Mouse (Mus musculus): ENCODE data around the gene Tgm1. TPM values are rescaled to one million over a fixed set of nuclear protein-coding genes. Genes with fewer than 3 reads are reported as not detected.
"Not testable (repeated sequence)": the region's sequence is repeated elsewhere in the genome, so short reads cannot be mapped to it uniquely, and the experiment has no call there.

The Tgm1 gene
- polyA plus RNA-seq (2015; fragmentation: Nextera tagmentation; extraction: Ambion mirVana), result 14.2 and 20.6 TPM in 2 replicates

DNA sequence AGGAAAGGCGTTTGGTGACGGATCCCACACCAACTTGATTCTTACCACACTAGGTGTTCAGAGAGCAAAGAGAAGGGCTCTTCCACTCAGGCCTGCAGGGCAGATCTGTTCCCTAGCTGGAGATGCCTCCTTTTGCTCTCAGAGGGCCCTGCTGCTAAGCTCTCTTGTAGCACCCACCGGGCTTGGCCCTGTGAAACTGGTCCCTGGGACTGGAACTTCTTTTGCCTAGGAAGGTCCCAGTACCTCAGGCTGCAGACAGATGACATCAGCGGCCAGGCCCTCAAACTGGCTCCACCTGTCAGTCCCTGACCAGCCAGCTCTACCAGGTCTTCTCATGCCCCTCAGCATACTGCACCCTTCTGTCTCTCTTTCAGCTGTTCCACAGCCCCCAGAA is at the start of gene Tgm1:
Gene Tgm1, minus strand, starts transcription at position 198 of the 394 bp plus-strand sequence.
- peak within 1 kb of the TSS; percentile 39 for H3K9ac ChIP-seq (replicated peaks; ENCODE audit: low read depth)
- WGBS, result 9% methylated on average over 4 of the region's 4 CpGs
- ATAC-seq (peak; percentile 36), DNase-seq (ENCODE audit: low spot score) (no peak)
- no peaks in the 10 kb centered on the region for H3K9me3 ChIP-seq (ENCODE audit: low read length)
- H3K27ac ChIP-seq (ENCODE audit: low read length), result peak within 1 kb of the TSS; percentile 66
- 0 out of 2 replicates have a peak, but pooled peaks cover 12% of the 10 kb centered on the region for H3K36me3 ChIP-seq (ENCODE audit: insufficient read depth, low read length)
- no peaks in the 10 kb centered on the region for H3K27me3 ChIP-seq (replicated peaks; ENCODE audit: insufficient read depth, low read length)
- H3K4me1 ChIP-seq (ENCODE audit: insufficient read depth, low read depth, low read length), result peaks cover 16% of the 10 kb centered on the region; the same call in 1 of the 2 replicates
- peak within 1 kb of the TSS; percentile 38 for H3K4me3 ChIP-seq (ENCODE audit: low read depth, low read length)
- peak within 1 kb of the TSS; percentile 60 for H3K4me2 ChIP-seq (replicated peaks; ENCODE audit: low read depth, low read length)
- TF ChIP-seq CTCF (IDR thresholded peaks at IDR 0.05) (no peak), EP300 (IDR thresholded peaks at IDR 0.05) (no peak)

DNA sequence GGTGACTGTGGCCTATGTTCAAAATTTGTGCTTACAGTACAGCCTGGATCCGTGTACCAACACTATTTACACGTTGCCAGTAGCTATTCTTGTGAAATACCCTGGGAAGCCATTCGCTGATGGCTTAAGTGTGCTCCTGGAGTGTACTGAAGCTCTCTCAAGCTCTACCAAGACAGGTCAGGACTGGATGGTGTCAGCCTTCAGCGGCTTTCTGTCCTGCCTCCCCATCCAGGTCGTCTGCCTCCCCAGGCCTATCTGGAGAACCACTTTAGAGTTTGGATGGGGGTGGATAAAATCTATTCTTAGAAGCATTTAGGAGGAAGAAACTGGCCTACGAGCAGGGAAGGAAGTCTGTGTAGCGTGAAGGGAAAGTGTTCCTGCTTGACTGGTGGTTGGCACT is 49.4 kb upstream of the Tgm1 start:
- DNase-seq (ENCODE audit: low spot score), result peak; percentile 92
- Histone ChIP-seq H3K27me3 (replicated peaks; ENCODE audit: insufficient read depth, low read length) (0 out of 2 replicates have a peak, but pooled peaks cover 3% of the 10 kb centered on the region), H3K27ac (ENCODE audit: low read length) (peak overlapping the region; percentile 82), H3K4me1 (ENCODE audit: insufficient read depth, low read depth, low read length) (peaks cover 10% of the 10 kb centered on the region; the same call in 1 of the 2 replicates), H3K4me2 (replicated peaks; ENCODE audit: low read depth, low read length) (peak overlapping the region; percentile 88; the same call in 1 of the 2 replicates), H3K36me3 (ENCODE audit: insufficient read depth, low read length) (no peaks in the 10 kb centered on the region), H3K4me3 (ENCODE audit: low read depth, low read length) (no peak overlapping the region), H3K9ac (replicated peaks; ENCODE audit: low read depth) (no peak overlapping the region), H3K9me3 (ENCODE audit: low read length) (no peaks in the 10 kb centered on the region)
- 24% methylated on average over 7 of the region's 7 CpGs for WGBS
- ATAC-seq, result peak; percentile 74
- peak; percentile 77 for TF ChIP-seq EP300 (IDR thresholded peaks at IDR 0.05)
- TF ChIP-seq CTCF (IDR thresholded peaks at IDR 0.05), result no peak

DNA sequence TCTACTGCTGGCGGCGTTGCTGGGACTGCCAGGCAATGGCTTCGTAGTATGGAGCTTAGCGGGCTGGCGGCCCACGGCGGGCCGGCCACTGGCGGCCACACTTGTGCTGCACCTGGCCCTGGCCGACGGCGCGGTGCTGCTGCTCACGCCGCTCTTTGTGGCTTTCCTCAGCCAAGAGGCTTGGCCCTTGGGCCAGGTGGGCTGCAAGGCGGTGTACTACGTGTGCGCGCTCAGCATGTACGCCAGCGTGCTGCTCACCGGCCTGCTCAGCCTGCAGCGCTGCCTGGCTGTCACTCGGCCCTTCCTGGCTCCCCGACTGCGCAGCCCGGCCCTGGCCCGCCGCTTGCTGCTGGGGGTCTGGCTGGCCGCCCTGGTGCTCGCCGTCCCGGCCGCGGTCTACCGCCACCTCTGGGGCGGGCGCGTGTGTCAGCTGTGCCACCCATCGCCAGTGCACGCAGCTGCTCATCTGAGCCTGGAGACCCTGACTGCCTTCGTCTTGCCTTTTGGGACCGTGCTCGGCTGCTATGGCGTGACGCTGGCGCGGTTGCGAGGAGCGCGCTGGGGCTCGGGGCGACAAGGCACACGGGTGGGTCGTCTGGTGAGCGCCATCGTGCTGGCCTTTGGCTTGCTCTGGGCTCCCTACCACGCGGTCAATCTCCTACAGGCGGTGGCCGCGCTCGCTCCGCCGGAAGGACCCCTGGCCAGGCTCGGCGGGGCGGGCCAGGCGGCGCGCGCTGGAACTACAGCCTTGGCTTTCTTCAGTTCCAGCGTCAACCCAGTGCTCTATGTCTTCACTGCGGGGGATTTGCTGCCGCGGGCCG is 48.5 kb upstream of the Tgm1 start:
- Histone ChIP-seq H3K27ac (ENCODE audit: low read length) (peak overlapping the region; percentile 82), H3K27me3 (replicated peaks; ENCODE audit: insufficient read depth, low read length) (0 out of 2 replicates have a peak, but pooled peaks cover 3% of the 10 kb centered on the region), H3K9ac (replicated peaks; ENCODE audit: low read depth) (peak overlapping the region; percentile 36), H3K9me3 (ENCODE audit: low read length) (no peaks in the 10 kb centered on the region), H3K4me2 (replicated peaks; ENCODE audit: low read depth, low read length) (peak overlapping the region; percentile 88), H3K4me3 (ENCODE audit: low read depth, low read length) (peak overlapping the region; percentile 48), H3K4me1 (ENCODE audit: insufficient read depth, low read depth, low read length) (peaks cover 3% of the 10 kb centered on the region; the same call in 1 of the 2 replicates), H3K36me3 (ENCODE audit: insufficient read depth, low read length) (no peaks in the 10 kb centered on the region)
- DNase-seq (ENCODE audit: low spot score) (peak; percentile 74), ATAC-seq (peak; percentile 70)
- WGBS, result 1% methylated on average over 74 of the region's 77 CpGs
- TF ChIP-seq CTCF (IDR thresholded peaks at IDR 0.05) (peak; percentile 45), EP300 (IDR thresholded peaks at IDR 0.05) (no peak)

DNA sequence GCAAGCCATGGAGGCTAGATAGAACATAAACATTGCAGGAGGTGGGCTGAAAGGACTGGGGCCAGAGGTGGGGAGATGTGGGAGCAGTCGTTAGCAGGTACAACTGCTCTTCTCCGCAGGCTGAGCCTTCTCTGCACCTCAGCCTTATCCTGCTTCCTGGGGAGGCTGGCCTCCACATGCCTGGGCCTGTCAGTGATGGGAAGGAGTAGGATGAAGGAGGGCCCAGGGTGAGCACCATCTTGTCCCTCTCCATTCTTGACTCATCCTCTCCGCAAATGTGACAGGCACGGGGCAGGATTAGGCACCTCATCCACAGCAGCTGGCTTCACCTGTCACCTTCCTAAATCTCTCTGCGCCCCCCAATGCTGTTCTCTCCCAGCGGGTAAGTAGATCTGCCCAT is 47.4 kb upstream of the Tgm1 start, which contains the start of gene Ltb4r2:
Gene Ltb4r2, plus strand, starts transcription at position 266 of the 400 bp plus-strand sequence.
- no peak for DNase-seq (ENCODE audit: low spot score)
- Histone ChIP-seq H3K4me3 (ENCODE audit: low read depth, low read length) (peak within 1 kb of the TSS; percentile 48), H3K27ac (ENCODE audit: low read length) (peak within 1 kb of the TSS; percentile 82), H3K9me3 (ENCODE audit: low read length) (no peaks in the 10 kb centered on the region), H3K27me3 (replicated peaks; ENCODE audit: insufficient read depth, low read length) (0 out of 2 replicates have a peak, but pooled peaks cover 3% of the 10 kb centered on the region), H3K4me1 (ENCODE audit: insufficient read depth, low read depth, low read length) (peaks cover 3% of the 10 kb centered on the region; the same call in 1 of the 2 replicates), H3K36me3 (ENCODE audit: insufficient read depth, low read length) (no peaks in the 10 kb centered on the region), H3K9ac (replicated peaks; ENCODE audit: low read depth) (peak within 1 kb of the TSS; percentile 36), H3K4me2 (replicated peaks; ENCODE audit: low read depth, low read length) (peak within 1 kb of the TSS; percentile 88)
- TF ChIP-seq EP300 (IDR thresholded peaks at IDR 0.05), result no peak
- no peak for TF ChIP-seq CTCF (IDR thresholded peaks at IDR 0.05)
- ATAC-seq, result no peak
- WGBS, result 87% methylated on average over 6 of the region's 6 CpGs

DNA sequence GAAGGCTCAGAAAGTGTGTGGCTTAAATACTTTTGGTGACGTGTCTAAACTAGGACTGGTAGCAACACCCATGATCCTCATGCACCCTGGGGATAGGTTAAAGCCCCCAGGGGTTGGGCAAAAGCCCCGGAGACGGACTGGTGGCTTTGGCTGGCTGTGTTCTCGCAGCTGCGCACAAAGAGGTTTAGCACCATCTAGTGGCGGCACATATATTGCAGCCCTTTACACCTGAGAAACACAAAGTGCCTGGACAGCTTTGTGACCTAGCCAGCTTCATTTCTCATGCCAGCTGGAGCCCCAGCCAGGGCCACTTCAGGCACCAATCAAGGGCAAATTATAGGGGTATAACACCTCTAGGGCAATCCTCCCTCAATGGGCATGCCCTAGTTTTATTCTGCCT is 46.4 kb upstream of the Tgm1 start:
- ATAC-seq (peak; percentile 10; the same call in 1 of the 2 replicates), DNase-seq (ENCODE audit: low spot score) (peak; percentile 83)
- peak; percentile 83 for TF ChIP-seq CTCF (IDR thresholded peaks at IDR 0.05)
- H3K9me3 ChIP-seq (ENCODE audit: low read length); H3K27me3 ChIP-seq (replicated peaks; ENCODE audit: insufficient read depth, low read length); H3K4me3 ChIP-seq (ENCODE audit: low read depth, low read length); H3K27ac ChIP-seq (ENCODE audit: low read length); H3K4me1 ChIP-seq (ENCODE audit: insufficient read depth, low read depth, low read length); H3K36me3 ChIP-seq (ENCODE audit: insufficient read depth, low read length); H3K9ac ChIP-seq (replicated peaks; ENCODE audit: low read depth): not testable (repeated sequence)
- peak overlapping the region; percentile 48 for H3K4me2 ChIP-seq (replicated peaks; ENCODE audit: low read depth, low read length)
- WGBS, result under 1% methylated on average over 6 of the region's 6 CpGs

DNA sequence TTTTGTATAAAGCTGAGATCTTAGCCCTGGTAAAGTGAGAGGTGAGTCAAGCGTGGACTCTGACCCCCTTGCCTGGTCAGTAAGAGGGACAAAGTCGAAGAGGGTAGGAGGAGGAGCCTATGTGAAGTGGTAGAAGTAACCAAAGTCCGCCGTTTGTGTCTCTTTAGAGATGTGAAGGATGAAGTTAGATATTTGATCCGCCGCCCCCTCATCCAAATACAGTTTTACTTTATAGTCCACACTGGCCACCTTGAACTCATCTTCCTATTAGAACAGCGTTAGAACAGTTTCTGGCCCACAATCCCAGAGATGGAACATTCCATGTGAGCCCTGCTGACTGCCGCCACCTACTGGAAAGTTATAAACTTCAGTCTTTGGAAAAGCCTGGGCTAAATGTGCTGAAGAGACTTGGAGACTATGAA is 44.6 kb upstream of the Tgm1 start, which contains the start of gene Cideb:
Gene Cideb, minus strand, starts transcription at position 96 of the 422 bp plus-strand sequence.
- no peak for ATAC-seq
- DNase-seq (ENCODE audit: low spot score), result peak; percentile 80
- no peak within 1 kb of the TSS for H3K4me3 ChIP-seq (ENCODE audit: low read depth, low read length)
- H3K9me3 ChIP-seq (ENCODE audit: low read length), result no peaks in the 10 kb centered on the region
- H3K36me3 ChIP-seq (ENCODE audit: insufficient read depth, low read length), result peaks cover 17% of the 10 kb centered on the region
- H3K27me3 ChIP-seq (replicated peaks; ENCODE audit: insufficient read depth, low read length), result 0 out of 2 replicates have a peak, but pooled peaks cover 3% of the 10 kb centered on the region
- H3K4me1 ChIP-seq (ENCODE audit: insufficient read depth, low read depth, low read length), result peaks cover 3% of the 10 kb centered on the region; the same call in 1 of the 2 replicates
- TF ChIP-seq CTCF (IDR thresholded peaks at IDR 0.05), result peak; percentile 85
- no peak for TF ChIP-seq EP300 (IDR thresholded peaks at IDR 0.05)
- no peak within 1 kb of the TSS for H3K9ac ChIP-seq (replicated peaks; ENCODE audit: low read depth)
- H3K4me2 ChIP-seq (replicated peaks; ENCODE audit: low read depth, low read length), result peak within 1 kb of the TSS; percentile 30; the same call in 1 of the 2 replicates
- H3K27ac ChIP-seq (ENCODE audit: low read length), result no peak within 1 kb of the TSS
- WGBS, result 15% methylated on average over 8 of the region's 8 CpGs

Data from lung, postnatal 0 days (tissue).